Mouse (Mus musculus) ES-CJ7 (cell line): ENCODE results near the gene Ndufs4.

Experiments used
- DNase-seq: peaks from one replicate; pipeline ENCODE4 v3.0.0; 2011; ENCODE audit warnings: low read depth, low spot score

Gene Ndufs4

GRCm38 (mm10) chr13:114388211-114388965 is at the start of gene Ndufs4:
Gene Ndufs4, minus strand, starts transcription at chr13:114388258.
- DNase-seq = no peak

- DNase-seq = no peak
These were observed 44.4 kb upstream of the Ndufs4 start for GRCm38 (mm10) chr13:114432491-114432890.

GRCm38 (mm10) chr13:114425230-114425629 is 37.2 kb upstream of the Ndufs4 start:
- no peak for DNase-seq

GRCm38 (mm10) chr13:114420235-114420634 is 32.2 kb upstream of the Ndufs4 start:
- no peak for DNase-seq

GRCm38 (mm10) chr13:114419364-114419763 is 31.3 kb upstream of the Ndufs4 start:
- DNase-seq = no peak

GRCm38 (mm10) chr13:114412326-114412725 is 24.3 kb upstream of the Ndufs4 start:
- DNase-seq = no peak

GRCm38 (mm10) chr13:114406866-114407265 is 18.8 kb upstream of the Ndufs4 start:
- DNase-seq = peak; percentile 77

- peak; percentile 60 for DNase-seq
These were observed 18.4 kb upstream of the Ndufs4 start for GRCm38 (mm10) chr13:114406424-114406823.

- DNase-seq = no peak
These were observed 17.1 kb upstream of the Ndufs4 start for GRCm38 (mm10) chr13:114405100-114405715.

GRCm38 (mm10) chr13:114398906-114399305 is 10.8 kb upstream of the Ndufs4 start:
- DNase-seq = peak; percentile 45

- no peak for DNase-seq
These were observed 9.2 kb upstream of the Ndufs4 start for GRCm38 (mm10) chr13:114397281-114397680.

- DNase-seq = no peak
These were observed 8.8 kb upstream of the Ndufs4 start for GRCm38 (mm10) chr13:114396863-114397262.

GRCm38 (mm10) chr13:114394784-114395183 is 6.7 kb upstream of the Ndufs4 start:
- no peak for DNase-seq

- no peak for DNase-seq
These were observed 4.4 kb upstream of the Ndufs4 start for GRCm38 (mm10) chr13:114392501-114392900.

- DNase-seq = peak; percentile 94
These were observed 412 bp downstream of the Ndufs4 start for GRCm38 (mm10) chr13:114387521-114388171.

GRCm38 (mm10) chr13:114387074-114387487 is 977 bp downstream of the Ndufs4 start:
- no peak for DNase-seq

GRCm38 (mm10) chr13:114376511-114376910 is 11.5 kb downstream of the Ndufs4 start:
- DNase-seq = no peak

GRCm38 (mm10) chr13:114362086-114362485 is 26.0 kb downstream of the Ndufs4 start:
- DNase-seq = no peak

- DNase-seq = no peak
These were observed 36.6 kb downstream of the Ndufs4 start for GRCm38 (mm10) chr13:114351321-114351946.

- no peak for DNase-seq
These were observed 42.9 kb downstream of the Ndufs4 start for GRCm38 (mm10) chr13:114344979-114345712.

- no peak for DNase-seq
These were observed 43.7 kb downstream of the Ndufs4 start for GRCm38 (mm10) chr13:114344220-114344973.
